Mouse (Mus musculus): ENCODE measurements around the gene Rpl22.

- no peak for TF ChIP-seq POLR2A (IDR thresholded peaks at IDR 0.05; ENCODE audit: low read depth, low read length)
- no peak for TF ChIP-seq CTCF (IDR thresholded peaks at IDR 0.05; ENCODE audit: extremely low read depth, insufficient read depth, insufficient read length, insufficient replicate concordance)
Observed at GRCm38 (mm10) chr4:152303172-152303571, 22.4 kb upstream of the Rpl22 start.

Data from spleen, adult 2 months (tissue).